Mouse (Mus musculus): ENCODE data around the gene Bcam. TPM values are rescaled to one million over a fixed set of nuclear protein-coding genes. Genes with fewer than 3 reads are reported as not detected.

Bcam gene
- polyA plus RNA-seq, 1 experiment from 2014 or later = 13.2 TPM

- peaks cover 24% of the 10 kb centered on the region for H3K4me1 ChIP-seq (ENCODE audit: control insufficient read depth, insufficient read depth, low read length)
- H3K36me3 ChIP-seq (ENCODE audit: control insufficient read depth, insufficient read depth, low read length) = peaks cover 2% of the 10 kb centered on the region; the same call in 1 of the 2 replicates
- DNase-seq (ENCODE audit: low spot score, missing footprints) (no peak), ATAC-seq (ENCODE audit: low FRiP score) (no peak)
- no peak overlapping the region for H3K9ac ChIP-seq (ENCODE audit: low read length)
- H3K9me3 ChIP-seq (ENCODE audit: control insufficient read depth, low read length) = no peaks in the 10 kb centered on the region
- no peak overlapping the region for H3K4me2 ChIP-seq
- WGBS = 77% methylated on average over 14 of the region's 14 CpGs
- no peak overlapping the region for H3K27ac ChIP-seq (ENCODE audit: low read depth, low read length)
- H3K27me3 ChIP-seq (ENCODE audit: control insufficient read depth, insufficient read depth, low read length) = no peaks in the 10 kb centered on the region
- no peak overlapping the region for H3K4me3 ChIP-seq (ENCODE audit: low read depth, low read length)
These were observed 26.0 kb downstream of the Bcam start for GRCm38 (mm10) chr7:19744590-19745385.

- Histone ChIP-seq H3K36me3 (ENCODE audit: control insufficient read depth, insufficient read depth, low read length) (peaks cover 2% of the 10 kb centered on the region; the same call in 1 of the 2 replicates), H3K4me1 (ENCODE audit: control insufficient read depth, insufficient read depth, low read length) (peaks cover 24% of the 10 kb centered on the region), H3K27me3 (ENCODE audit: control insufficient read depth, insufficient read depth, low read length) (no peaks in the 10 kb centered on the region), H3K9ac (ENCODE audit: low read length) (no peak overlapping the region), H3K27ac (ENCODE audit: low read depth, low read length) (no peak overlapping the region), H3K4me3 (ENCODE audit: low read depth, low read length) (no peak overlapping the region), H3K4me2 (no peak overlapping the region), H3K9me3 (ENCODE audit: control insufficient read depth, low read length) (no peaks in the 10 kb centered on the region)
- ATAC-seq (ENCODE audit: low FRiP score) (no peak), DNase-seq (ENCODE audit: low spot score, missing footprints) (no peak)
- 90% methylated on average over 6 of the region's 6 CpGs for WGBS
These were observed 27.0 kb downstream of the Bcam start for GRCm38 (mm10) chr7:19743791-19744190.

GRCm38 (mm10) chr7:19742468-19742867 lies 28.3 kb downstream of the Bcam start:
- no peak for DNase-seq (ENCODE audit: low spot score, missing footprints)
- Histone ChIP-seq H3K9me3 (ENCODE audit: control insufficient read depth, low read length) (no peaks in the 10 kb centered on the region), H3K36me3 (ENCODE audit: control insufficient read depth, insufficient read depth, low read length) (peaks cover 2% of the 10 kb centered on the region; the same call in 1 of the 2 replicates), H3K27ac (ENCODE audit: low read depth, low read length) (no peak overlapping the region), H3K9ac (ENCODE audit: low read length) (no peak overlapping the region), H3K4me3 (ENCODE audit: low read depth, low read length) (no peak overlapping the region), H3K27me3 (ENCODE audit: control insufficient read depth, insufficient read depth, low read length) (no peaks in the 10 kb centered on the region), H3K4me1 (ENCODE audit: control insufficient read depth, insufficient read depth, low read length) (peaks cover 12% of the 10 kb centered on the region), H3K4me2 (no peak overlapping the region)
- 55% methylated on average over 5 of the region's 5 CpGs for WGBS
- ATAC-seq (ENCODE audit: low FRiP score) = no peak

- Histone ChIP-seq H3K4me1 (ENCODE audit: control insufficient read depth, insufficient read depth, low read length) (peaks cover 6% of the 10 kb centered on the region), H3K9ac (ENCODE audit: low read length) (no peak overlapping the region), H3K4me3 (ENCODE audit: low read depth, low read length) (no peak overlapping the region), H3K4me2 (no peak overlapping the region), H3K27ac (ENCODE audit: low read depth, low read length) (no peak overlapping the region), H3K27me3 (ENCODE audit: control insufficient read depth, insufficient read depth, low read length) (no peaks in the 10 kb centered on the region), H3K36me3 (ENCODE audit: control insufficient read depth, insufficient read depth, low read length) (peaks cover 2% of the 10 kb centered on the region; the same call in 1 of the 2 replicates), H3K9me3 (ENCODE audit: control insufficient read depth, low read length) (no peaks in the 10 kb centered on the region)
- ATAC-seq (ENCODE audit: low FRiP score) (peak; percentile 43), DNase-seq (ENCODE audit: low spot score, missing footprints) (no peak)
- WGBS = 8% methylated on average over 8 of the region's 8 CpGs
These were observed 29.3 kb downstream of the Bcam start for GRCm38 (mm10) chr7:19741329-19742031.

GRCm38 (mm10) chr7:19740269-19740668 lies 30.5 kb downstream of the Bcam start:
- no peak overlapping the region for H3K9ac ChIP-seq (ENCODE audit: low read length)
- 88% methylated on average over 11 of the region's 11 CpGs for WGBS
- ATAC-seq (ENCODE audit: low FRiP score) (no peak), DNase-seq (ENCODE audit: low spot score, missing footprints) (no peak)
- no peaks in the 10 kb centered on the region for H3K27me3 ChIP-seq (ENCODE audit: control insufficient read depth, insufficient read depth, low read length)
- H3K4me1 ChIP-seq (ENCODE audit: control insufficient read depth, insufficient read depth, low read length) = peaks cover 6% of the 10 kb centered on the region
- H3K36me3 ChIP-seq (ENCODE audit: control insufficient read depth, insufficient read depth, low read length) = peaks cover 4% of the 10 kb centered on the region; the same call in 1 of the 2 replicates
- H3K4me2 ChIP-seq = no peak overlapping the region
- H3K9me3 ChIP-seq (ENCODE audit: control insufficient read depth, low read length) = no peaks in the 10 kb centered on the region
- H3K27ac ChIP-seq (ENCODE audit: low read depth, low read length) = no peak overlapping the region
- no peak overlapping the region for H3K4me3 ChIP-seq (ENCODE audit: low read depth, low read length)

GRCm38 (mm10) chr7:19738771-19739170 lies 32.0 kb downstream of the Bcam start:
- Histone ChIP-seq H3K4me3 (ENCODE audit: low read depth, low read length) (no peak overlapping the region), H3K9ac (ENCODE audit: low read length) (no peak overlapping the region), H3K9me3 (ENCODE audit: control insufficient read depth, low read length) (no peaks in the 10 kb centered on the region), H3K27ac (ENCODE audit: low read depth, low read length) (no peak overlapping the region), H3K4me2 (no peak overlapping the region), H3K27me3 (ENCODE audit: control insufficient read depth, insufficient read depth, low read length) (no peaks in the 10 kb centered on the region), H3K4me1 (ENCODE audit: control insufficient read depth, insufficient read depth, low read length) (peaks cover 6% of the 10 kb centered on the region), H3K36me3 (ENCODE audit: control insufficient read depth, insufficient read depth, low read length) (peaks cover 3% of the 10 kb centered on the region; the same call in 1 of the 2 replicates)
- DNase-seq (ENCODE audit: low spot score, missing footprints) (no peak), ATAC-seq (ENCODE audit: low FRiP score) (no peak)
- WGBS = 93% methylated on average over 3 of the region's 3 CpGs

- Histone ChIP-seq H3K4me1 (ENCODE audit: control insufficient read depth, insufficient read depth, low read length) (peaks cover 1% of the 10 kb centered on the region; the same call in 1 of the 2 replicates), H3K27ac (ENCODE audit: low read depth, low read length) (no peak overlapping the region), H3K4me3 (ENCODE audit: low read depth, low read length) (no peak overlapping the region), H3K36me3 (ENCODE audit: control insufficient read depth, insufficient read depth, low read length) (peaks cover 9% of the 10 kb centered on the region; the same call in 1 of the 2 replicates), H3K27me3 (ENCODE audit: control insufficient read depth, insufficient read depth, low read length) (no peaks in the 10 kb centered on the region), H3K9ac (ENCODE audit: low read length) (no peak overlapping the region), H3K4me2 (no peak overlapping the region), H3K9me3 (ENCODE audit: control insufficient read depth, low read length) (no peaks in the 10 kb centered on the region)
- ATAC-seq (ENCODE audit: low FRiP score) = no peak
- WGBS = 94% methylated on average over 16 of the region's 16 CpGs
- no peak for DNase-seq (ENCODE audit: low spot score, missing footprints)
These were observed 34.3 kb downstream of the Bcam start for GRCm38 (mm10) chr7:19736389-19737057.

GRCm38 (mm10) chr7:19734178-19734666 lies 36.6 kb downstream of the Bcam start:
- Histone ChIP-seq H3K9me3 (ENCODE audit: control insufficient read depth, low read length) (no peaks in the 10 kb centered on the region), H3K9ac (ENCODE audit: low read length) (no peak overlapping the region), H3K4me1 (ENCODE audit: control insufficient read depth, insufficient read depth, low read length) (no peaks in the 10 kb centered on the region), H3K27me3 (ENCODE audit: control insufficient read depth, insufficient read depth, low read length) (no peaks in the 10 kb centered on the region), H3K36me3 (ENCODE audit: control insufficient read depth, insufficient read depth, low read length) (peaks cover 19% of the 10 kb centered on the region), H3K4me2 (no peak overlapping the region), H3K4me3 (ENCODE audit: low read depth, low read length) (no peak overlapping the region), H3K27ac (ENCODE audit: low read depth, low read length) (no peak overlapping the region)
- DNase-seq (ENCODE audit: low spot score, missing footprints) (no peak), ATAC-seq (ENCODE audit: low FRiP score) (no peak)
- WGBS = 87% methylated on average over 10 of the region's 10 CpGs

All from midbrain, embryonic 11.5 days (tissue).